Mouse (Mus musculus) cerebellum, adult (tissue): ENCODE measurements around the gene Slc12a8.

Experiments used
- ATAC-seq: cut with Nextera tagmentation; 2 replicates; pipeline ENCODE4 v1.9.2; 2017; ENCODE audit warnings: mild to moderate bottlenecking, moderate library complexity, mixed read lengths; ENCODE audit not compliant: insufficient number of reproducible peaks, low FRiP score, low TSS enrichment

Gene Slc12a8

DNA sequence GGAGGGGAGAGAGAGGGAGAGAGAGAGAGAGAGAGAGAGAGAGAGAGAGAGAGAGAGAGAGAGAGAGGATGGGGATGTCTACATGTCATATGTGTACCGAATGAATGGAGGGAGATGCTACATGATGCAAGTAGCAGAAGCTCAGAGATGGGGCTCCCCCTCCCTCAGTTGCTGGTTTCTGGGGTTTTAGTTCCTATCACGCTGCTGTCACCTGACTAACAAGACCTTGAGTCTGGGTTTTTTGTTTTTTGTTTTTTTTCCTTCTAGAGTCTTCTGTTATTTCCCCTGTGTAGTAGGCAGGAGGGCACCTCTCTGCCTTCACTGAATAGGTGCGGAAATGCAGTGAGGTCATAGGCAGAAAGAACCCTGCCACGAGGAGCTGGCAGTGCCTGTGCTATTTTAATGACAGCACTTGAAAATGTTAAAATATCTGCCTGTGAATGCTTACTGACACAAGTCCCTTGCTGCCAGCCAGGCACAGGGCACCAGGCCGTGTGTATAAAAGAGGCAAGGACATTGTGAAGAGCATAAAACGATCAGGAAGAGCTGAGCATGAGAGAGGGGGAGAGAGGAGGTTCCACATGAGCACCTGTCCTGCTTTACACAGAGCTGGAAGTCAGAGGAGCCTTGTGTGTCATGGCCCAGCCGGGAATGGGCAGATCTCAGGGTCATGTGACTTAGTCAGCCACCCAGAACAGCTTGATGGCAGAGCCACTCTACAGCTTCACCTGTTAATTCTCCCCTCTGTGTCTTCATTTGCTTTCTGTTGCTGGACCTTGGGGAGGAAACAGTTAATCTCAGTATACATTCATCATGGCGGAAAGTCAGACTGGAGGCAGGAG lies 89.8 kb downstream of the Slc12a8 start:
- no peak for ATAC-seq

DNA sequence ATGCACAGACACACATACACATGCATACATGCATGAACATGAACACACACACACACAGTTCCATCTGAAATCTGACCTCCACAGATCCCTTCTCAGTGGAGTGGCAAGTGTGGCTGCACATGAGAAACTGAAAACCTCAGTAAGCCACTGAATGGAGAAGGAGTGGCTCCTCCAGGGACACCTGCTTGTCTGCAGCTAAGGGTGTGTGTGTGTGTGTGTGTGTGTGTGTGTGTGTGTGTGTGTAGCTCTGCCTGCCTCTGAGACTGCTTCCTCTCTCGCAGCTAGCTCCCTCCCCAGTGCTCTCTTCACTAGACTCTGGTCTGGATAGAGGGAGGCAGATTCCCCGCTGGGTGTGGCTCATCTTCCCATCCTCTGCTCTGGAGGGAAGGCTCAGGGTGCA lies 92.4 kb downstream of the Slc12a8 start:
- ATAC-seq = no peak

DNA sequence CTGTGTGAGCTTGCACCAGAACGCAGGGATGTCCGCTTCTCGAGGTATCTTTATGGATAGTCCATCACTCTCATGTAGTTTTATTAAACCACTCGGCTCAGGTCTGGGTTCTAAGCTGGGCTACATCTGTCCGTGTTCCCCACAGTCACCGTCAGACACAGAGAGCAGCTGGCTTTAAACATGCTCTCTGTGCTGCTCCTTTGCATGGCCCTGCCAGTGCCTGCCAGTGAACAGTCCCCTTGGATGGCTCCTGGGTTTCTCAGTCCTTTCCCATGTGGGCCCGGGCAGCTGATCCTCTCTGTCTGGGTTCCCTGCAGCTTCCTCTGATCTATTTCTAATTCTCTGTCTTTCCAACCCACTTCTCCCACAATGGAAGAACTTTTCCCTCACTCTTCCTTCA lies 93.3 kb downstream of the Slc12a8 start:
- no peak for ATAC-seq

DNA sequence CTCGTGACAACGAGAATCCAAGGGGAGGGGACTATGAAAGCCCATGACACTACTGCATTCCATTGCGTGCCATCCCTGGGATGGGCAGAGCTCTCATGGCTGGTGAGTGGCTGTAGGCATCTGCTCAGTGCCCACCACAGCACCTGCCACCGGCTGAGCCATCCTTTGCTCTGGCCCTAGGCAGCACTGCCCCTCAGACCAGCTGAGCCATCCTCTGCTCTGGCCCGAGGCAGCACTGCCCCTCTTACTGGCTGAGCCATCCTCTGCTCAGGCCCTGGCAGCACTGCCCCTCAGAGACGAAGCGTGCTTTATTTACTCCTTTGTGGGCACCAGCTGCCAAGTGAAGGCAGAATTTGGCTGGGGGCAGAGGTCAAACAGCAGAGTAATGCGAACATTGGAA lies 94.2 kb downstream of the Slc12a8 start:
- ATAC-seq = no peak

DNA sequence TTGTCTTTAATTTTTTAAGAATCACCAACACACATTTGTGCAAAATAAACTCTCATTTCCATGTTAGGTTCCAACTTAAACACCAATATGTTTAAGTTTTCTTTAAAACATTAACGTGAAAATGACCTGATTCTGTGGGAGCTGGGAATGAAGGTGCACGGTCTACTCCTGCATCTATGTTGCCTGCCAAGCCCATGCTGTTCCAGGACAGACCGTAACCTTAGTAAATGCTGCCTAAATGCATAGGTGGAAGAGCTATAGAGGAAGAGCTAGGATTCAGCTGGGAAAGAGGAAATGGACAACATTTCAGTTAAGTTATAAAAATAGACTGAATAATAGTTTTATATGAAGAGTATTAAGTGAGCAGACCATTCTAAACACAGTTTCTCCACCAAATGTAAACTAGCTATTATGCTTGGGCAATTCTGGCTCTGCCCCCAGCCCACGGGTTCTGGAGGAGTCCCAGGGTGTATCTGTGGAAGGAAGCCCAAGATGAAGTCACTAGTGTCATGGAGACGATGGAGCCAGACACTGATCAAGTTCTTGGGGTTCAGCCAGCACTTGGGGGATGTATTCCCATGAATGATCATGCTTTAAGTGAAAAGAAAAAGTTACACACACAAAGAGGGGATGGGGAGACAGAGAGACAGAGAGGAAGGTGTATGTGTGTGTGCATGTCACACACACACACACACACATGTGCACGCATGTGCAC lies 95.1 kb downstream of the Slc12a8 start:
- no peak for ATAC-seq

DNA sequence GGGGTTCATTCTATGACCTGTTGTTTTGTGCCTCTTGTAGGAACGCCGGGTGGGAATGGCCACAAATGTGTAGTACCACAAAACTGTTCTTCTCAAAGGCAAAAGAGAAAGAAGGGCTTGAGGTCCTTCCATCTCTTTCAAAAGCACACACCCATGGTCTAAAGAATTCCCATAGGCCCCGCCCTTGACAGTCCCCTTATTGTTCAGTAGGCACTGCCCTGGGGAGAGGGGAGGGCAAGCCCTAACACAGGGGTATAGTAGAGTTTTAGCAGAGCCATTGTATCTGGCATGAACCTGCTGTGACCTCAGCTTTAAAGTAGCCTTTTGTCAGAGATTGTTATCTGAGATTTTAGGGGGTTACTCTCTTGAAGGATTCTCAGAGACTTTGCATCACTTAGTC lies 98.9 kb downstream of the Slc12a8 start:
- ATAC-seq = no peak

DNA sequence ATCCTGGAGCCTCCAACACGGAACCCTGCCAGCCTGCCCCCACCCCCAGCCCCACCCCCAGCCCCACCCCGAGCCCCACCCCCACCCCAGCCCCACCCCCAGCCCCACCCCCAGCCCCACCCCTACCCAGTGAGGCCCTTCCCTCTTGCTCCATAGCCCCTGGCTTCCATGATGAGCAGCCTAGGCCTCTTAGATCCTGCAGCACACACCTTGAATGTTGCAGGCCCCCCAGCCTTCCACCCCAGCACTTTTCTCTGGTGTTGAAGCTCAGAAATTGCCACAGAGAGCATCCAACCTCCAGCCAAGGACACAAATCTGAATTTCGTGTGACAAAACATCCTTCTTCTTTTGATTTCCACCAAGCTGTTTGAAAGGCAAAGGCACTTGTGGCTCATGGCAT lies 104.7 kb downstream of the Slc12a8 start:
- ATAC-seq = no peak

DNA sequence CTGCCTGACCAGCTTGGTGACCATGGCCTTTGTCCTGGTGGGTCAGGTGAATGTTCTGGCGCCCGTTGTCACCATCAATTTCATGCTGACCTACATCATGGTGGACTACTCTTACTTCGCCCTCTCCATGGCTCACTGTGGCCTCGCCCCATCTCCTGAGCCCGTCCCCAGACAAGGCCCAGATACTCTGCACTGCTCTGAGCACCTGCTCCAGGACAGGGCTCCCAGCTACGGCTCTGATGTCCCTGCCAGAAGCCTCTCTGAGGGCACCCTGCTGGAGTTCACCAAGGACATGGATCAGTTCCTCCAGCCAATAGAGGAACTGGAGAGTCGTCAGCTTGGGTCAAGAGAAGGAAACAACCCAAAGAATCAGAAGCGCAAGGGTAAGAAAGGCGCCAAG lies 107.5 kb downstream of the Slc12a8 start:
- no peak for ATAC-seq

DNA sequence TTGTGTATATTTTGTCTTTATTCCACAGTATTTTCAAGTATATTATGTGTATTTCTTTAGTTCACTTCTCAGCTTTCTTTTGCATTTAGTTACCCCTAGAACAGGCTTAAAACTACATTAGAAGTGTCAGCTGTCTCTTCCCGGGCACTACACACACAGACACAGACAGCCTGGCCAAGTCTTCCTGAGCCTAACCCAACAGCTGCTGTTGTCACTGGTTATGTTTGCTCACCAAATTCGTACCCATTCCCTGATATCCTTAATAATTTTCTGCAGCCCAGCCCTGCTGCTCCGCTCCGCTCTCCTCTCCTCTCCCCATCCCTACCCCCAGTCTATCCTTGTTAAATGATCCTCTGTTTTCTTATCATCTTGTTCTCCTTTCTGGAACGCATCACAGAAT lies 112.4 kb downstream of the Slc12a8 start:
- ATAC-seq = no peak

DNA sequence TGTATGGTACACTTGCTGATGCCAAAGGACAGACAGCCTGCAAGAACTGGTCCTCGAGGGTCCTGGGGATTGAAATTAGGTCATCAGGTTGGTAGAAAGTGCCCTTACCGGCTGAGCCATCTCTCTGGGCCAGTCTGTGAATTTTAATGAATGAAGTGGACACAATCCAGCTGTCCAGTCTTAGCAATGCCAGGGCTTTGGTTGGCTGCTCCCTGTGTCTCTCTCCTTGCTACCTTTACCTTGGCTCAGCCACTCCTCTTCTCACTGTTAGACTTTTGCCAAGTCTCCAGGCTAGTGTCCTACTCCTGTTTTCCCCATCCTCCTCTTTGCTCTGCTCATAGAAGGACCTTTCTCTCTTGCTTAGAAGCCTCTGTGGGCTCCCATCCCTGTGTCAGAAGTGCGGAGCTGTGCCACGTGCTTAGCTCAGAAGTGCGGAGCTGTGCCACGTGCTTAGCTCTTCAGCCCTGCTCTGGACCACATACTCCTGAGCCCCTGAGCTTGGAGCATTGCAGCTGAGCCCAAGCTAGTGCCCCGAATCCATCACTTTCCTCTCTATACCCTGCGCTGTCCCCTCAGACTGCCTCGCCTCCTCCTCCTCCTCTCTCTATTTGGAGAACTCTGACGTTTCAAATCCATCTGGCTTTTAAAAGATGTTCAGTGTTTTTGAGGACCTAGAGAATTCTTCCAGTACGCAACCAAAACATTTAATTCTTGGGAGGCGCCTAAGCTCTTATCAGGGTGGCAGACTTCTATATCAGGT lies 118.9 kb downstream of the Slc12a8 start:
- no peak for ATAC-seq

DNA sequence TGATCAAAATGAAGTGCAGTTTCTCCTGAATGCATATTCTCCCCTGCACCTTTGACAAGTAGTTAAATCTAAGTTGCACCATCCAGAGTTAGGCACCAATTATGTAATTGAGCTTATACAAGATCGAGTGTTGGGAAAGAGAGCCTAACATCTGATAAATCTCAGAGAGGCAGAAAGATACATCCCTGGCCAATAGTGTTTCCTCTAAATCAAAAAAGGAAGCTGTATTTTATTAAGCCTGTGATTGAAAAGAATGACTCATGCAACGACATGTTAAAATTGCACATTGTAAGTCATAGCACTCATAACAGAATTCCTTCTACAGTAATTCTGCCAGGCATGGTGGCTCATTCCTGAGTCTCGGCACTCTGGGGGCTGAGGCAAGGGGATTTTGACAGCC lies 124.7 kb downstream of the Slc12a8 start:
- no peak for ATAC-seq

DNA sequence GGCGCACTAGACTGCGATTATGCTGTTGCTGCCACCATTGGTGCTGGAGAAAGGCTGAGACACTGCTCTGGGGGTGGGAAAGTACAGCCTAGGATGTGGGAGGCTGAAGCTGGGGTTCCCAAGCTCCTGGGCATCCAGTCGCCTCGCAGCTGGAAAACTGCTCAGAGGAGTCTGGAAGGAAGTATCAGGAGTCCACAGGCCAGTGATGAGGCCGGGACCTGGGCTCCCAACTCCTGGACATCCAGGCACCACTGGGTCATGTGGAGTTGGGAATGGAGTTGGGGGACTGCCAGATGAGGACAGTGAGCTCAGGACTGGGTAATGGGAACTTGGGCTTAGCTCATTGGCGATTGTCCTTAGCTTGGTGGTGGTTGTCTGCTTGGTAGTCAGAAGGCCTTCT lies 136.0 kb downstream of the Slc12a8 start:
- no peak for ATAC-seq

DNA sequence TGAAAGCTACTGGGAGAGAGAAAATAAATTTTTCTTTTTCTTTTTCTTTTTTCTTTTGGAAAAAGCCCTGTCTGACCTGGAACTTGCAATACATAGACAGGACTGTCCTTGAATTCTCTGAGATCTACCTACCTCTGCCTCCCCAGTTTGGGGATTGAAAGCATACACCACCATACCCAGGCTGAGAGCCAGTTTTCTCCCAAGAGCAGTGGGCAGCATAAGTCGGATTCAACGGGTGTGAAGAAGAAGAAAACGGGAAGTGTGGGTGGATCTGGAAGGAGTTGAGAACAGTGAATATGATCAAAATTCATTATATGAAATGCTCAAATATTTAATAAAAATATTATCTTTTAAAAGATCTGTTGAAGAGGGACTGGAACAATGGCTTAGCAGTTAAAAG lies 138.3 kb downstream of the Slc12a8 start:
- no peak for ATAC-seq

DNA sequence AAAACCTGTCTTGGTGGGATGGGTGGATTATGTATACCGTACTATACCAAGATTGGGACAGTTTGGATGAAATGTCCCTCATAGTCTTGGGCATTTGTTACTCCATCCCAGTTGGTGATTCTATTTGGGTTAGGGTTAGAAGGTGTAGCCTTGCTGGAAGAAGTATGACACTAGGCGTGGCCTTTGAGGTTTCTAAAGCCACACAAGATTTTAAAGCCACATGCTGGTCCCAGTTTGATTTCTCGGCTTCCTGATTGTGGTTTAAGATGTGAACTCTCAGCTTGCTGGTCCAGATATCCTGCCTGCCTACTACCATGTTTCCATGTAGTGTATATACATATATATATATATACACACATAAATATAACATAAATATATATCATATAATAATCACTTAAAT lies 140.1 kb downstream of the Slc12a8 start:
- no peak for ATAC-seq

DNA sequence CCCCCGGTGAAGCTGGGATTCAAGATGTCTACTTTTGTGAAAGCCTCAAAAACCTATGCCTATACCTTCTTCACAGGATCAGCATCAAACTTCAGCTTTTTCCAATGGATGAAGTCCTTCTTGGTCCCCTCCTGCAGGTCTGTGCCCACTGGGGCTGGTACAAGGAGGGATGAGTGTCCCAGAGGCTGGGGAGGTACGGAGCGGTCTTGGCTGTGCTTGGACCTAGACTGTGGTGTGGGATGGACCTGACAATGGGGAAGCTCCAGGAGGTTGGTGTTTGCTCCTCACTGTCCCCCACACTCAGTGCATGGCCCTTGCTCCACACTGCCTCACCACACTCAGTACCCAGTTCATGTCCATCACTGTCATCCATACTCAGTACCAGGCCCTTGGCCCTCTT lies 141.0 kb downstream of the Slc12a8 start:
- no peak for ATAC-seq

DNA sequence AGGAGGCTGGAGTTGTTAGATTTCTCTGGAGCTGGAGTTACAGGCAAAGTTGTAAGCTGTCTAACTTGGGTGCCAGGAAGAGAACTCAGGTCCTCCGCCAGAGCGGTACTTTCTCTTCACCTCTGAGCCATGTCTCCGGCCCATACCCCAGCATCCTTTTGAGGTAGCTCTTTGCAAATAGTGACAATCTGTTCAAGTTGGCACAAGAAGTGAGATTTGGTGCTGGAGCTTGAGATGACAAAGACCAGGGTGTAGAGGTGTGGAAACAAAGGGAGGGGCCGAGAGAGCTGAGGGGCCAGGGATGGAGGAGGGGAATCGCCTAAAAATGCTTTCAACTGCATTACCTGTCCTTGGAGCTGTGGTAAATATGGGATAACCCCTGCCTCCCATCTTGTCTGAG lies 142.4 kb downstream of the Slc12a8 start:
- peak; percentile 45; the same call in 1 of the 2 replicates for ATAC-seq

DNA sequence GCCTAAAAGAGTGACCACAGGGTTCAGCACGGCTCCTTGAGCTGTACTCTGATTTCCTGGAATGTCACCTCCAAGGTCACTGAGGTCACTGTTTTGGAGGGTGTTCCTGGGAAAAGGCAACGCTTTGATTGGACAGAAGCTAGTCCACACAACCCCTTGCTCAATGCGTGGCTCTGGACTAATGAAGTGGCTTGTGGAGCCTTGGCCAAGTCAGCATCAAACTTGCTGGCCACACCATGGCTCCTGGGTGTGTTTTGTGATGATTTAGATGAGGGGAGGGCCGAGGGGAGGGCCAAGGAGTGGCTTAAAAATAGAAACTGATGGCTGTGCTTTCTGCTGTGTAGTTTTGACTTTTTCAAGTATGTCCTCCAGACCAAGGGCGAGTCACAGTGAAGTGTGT lies 143.0 kb downstream of the Slc12a8 start:
- ATAC-seq = no peak

DNA sequence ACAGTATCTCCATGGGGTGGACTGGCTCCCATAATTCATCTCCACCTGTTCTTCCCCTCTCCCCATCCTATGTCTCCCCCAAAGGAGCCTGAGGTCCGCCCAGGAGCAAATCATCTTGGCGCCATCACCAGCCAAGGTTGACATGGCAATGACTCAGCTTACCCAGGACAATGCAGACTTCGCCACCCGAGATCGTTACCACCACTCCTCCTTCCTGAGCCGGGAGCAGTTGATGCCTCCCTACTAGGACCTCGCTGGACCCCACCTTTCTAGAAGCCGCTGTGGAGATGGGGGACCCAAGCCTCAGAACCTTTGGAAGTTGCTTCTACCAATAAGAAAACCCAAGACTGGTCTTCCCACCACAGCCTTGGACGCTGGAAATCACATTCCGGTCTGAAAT lies 145.7 kb downstream of the Slc12a8 start:
- ATAC-seq = no peak

DNA sequence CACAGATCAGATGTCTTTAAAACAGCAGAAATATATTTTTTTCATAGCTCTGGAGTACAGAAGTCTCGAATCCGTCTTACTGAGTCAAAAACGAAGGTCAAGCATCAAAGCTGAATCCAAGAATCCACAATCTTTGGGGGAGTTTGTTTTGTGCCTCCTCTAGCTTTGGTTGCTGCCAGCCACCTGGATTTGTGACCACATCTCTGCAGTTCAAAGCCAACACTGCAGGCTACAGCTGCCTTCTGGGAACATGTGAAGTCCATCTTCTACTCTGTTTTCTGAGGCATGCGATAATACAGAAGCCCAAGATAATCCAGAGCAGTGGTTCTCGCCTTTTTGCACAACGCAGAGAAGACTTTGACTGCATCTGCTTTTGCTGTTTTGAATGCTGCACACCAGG lies 149.1 kb downstream of the Slc12a8 start:
- ATAC-seq = no peak

DNA sequence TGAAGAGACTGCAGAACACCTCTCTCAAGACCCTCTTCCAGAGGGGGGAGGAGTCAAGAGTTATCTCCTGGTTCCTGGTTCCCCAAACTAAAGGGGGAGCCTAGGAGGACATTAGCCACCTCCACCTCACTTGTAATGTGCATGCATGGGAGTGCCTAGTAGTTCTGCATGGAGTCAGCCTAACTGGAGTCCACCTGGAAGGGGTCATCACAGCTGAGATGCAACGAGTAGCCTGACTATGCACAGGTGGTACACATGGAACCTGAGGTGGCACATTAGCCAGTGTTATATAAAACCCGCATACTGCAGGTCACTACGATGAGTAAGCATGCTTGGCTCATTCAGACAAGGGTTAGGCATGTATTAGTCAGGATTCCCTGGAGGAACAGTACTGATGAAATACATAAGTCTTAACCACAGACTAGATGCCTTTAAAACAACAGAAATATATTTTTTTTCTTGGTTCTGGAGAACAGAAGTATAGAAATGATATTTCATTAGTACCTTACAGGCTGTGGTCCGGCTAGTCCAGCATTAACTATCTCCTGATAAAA lies 149.9 kb downstream of the Slc12a8 start:
- ATAC-seq = no peak

DNA sequence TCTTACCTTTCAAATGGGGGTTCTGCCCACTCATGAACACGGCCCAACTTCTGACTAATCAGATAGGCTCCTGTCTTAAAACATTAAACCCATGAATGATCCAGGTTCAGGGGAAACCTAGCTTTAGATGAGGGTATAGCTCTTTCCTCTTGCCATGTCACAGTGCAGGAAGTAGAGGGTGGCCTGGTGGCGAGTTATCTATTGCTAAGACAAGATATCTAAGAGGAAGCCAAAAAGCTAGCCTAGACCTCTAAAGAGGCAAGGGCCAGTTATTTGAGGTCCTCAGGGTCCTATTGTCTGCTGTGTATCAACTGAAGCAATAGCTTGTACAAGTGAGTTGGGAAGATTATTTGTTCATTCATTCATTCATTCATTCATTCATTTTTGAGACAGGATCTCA lies 151.3 kb downstream of the Slc12a8 start:
- no peak for ATAC-seq
